Mouse (Mus musculus) lung, postnatal 4 days (tissue): Measurements from ENCODE around the gene Aadat.
A peak's percentile ranks its signal among the peaks of the same experiment; 100 is the strongest.
"Not testable (repeated sequence)": the region's sequence is repeated elsewhere in the genome, so short reads cannot be mapped to it uniquely, and the experiment has no call there.

Experiments used
- DNase-seq, 2 experiments: peaks; one replicate each; pipeline ENCODE4 v3.0.0; 2021

The Aadat gene

DNA sequence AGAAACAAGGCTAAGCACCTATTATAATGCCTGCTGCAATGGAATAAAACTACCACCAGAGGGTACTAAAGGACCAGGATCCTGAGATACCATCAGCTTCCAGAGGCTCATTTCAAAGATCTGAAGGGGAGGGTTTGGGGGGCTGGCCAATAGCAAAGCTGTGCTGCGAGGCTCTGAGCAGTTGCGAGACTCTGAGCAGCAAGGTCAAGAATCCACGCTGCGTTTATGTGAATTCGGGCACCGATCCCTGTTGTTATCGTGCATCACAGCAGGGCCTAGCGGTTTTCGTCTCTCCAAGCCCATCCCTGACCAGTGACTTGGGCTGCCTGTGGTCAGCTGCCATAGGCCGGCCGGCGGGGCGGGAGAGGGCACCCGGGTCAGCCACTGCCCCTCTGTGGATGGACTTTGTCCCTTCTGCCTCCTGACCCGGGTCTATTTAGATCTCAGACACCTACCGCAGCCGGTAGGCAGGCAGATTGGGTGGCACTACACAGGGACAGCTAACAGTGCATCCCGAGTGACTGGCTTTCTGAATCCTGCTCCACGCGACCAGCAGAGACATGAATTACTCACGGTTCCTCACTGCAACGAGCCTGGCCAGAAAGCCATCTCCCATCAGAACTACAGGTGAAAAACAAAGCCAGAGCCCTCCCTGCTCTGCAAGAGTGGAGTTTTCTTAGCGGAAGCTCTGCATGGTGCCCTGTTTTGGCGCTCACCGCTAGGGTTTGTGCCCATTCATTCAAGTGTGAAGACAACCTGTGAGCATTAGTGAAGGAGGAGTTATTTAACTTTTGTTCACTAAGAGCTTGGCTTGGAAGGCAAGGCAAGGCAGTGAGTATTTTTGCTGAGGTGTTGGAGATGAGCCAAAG is at the start of gene Aadat:
TSS of gene Aadat (plus strand) at position 280 of the 869 bp plus-strand sequence.
- DNase-seq: peak; percentile 44

DNA sequence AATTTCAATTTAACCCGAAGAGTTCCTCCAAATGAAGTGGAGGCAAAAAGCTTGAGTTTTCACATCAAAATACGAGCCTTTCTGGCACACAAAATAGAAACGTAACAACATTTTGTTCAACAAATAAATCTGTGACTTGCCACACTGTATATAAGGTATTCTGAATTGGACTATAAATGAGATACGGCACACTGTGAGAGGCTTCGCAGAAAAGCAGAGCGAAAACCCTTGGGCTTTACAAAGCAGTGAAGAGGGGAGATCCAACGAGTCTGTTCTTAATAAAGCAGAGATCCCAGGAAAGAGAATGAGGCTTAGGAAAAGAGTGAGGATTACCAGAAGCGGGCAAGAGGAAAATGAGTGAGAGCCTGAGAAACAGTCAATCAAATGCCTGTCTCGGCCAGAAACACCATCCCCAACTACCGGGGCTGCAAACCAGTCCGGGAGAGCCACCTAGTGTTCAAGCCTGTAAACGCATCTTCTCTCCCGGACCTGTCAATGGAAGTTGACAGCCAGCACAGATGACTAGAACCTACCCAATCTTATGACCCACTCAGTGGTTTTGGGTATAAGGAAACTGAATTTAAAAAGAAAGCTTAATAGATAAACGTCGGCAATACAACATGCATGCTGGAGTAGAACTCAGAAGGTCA is 38.9 kb upstream of the Aadat start:
- peak; percentile 32 to 57 for DNase-seq

DNA sequence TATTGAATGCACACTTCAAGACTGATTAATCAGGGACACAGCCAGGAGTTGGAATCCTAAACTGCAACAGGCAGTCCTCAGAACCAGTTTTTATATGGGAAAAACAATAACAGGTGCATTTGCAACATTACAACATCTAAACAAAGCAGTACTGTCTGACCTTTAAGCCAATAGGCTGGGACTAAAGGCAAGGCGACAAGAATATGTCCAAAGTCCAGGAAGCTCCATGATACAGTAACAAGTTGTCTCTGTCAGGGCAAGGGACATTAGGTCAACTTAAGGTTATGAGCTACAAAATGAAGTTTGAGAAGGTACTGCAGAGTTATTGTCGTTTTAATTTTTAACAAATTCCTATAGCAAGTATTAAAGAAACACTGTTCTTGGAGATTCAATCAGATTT is 15.6 kb upstream of the Aadat start:
- no peak for DNase-seq

DNA sequence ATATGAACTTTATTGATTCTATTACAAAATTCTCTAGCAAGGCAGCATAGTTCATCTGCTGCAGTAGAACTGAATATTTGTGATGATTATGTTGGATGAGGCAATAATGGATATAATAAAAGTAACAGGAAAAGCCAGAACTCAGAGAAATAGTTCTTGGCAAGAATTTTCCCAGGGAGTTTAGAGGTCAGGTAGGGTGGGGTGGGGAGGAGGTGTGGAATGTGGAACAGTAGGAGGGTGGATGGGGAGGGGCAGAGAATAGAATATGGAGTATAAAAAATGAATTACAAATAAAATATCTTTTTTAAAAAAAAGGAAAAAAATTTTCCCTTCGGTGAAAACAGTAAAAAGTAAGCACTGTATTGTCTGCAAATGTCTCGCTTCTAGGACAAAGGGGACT is 13.9 kb upstream of the Aadat start:
- DNase-seq: no peak

DNA sequence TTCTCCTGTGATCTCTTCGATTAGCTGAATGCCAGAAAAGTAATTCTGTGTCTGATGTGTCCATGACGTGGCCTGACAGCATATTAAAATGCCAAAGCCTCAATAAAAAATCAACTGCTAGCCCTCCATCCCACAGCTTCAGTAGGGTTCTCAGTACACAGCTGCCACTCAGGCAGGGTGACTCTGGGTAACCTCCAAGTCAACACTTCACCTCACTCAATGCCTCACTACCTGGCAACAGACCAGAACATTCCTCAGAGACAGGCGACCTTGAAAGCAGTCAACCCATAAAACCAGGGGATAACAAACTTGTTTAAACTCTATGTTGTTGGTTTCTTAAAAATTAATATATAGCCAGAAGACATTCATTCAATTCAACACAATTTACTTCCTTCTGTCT is 13.3 kb upstream of the Aadat start:
- DNase-seq: no peak

DNA sequence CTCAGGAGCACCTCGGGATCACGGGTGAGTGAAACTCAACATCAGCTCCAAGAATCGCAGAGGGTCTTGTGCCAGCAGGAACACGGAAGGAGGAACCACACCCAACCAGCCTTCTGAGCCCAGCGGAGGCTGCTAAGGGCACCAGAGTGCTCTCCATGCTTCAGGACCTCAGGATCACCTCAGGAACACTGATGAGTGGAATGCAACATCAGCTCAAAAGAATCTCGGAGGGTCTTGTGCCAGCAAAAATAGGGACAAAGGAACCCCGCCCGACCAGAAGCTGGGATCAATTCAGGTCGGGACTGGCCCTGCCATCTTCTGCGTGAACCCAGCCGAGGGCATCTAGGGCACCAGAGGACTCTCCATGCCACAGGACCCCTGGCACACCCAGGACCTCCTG is 11.1 kb upstream of the Aadat start:
- no peak for DNase-seq

DNA sequence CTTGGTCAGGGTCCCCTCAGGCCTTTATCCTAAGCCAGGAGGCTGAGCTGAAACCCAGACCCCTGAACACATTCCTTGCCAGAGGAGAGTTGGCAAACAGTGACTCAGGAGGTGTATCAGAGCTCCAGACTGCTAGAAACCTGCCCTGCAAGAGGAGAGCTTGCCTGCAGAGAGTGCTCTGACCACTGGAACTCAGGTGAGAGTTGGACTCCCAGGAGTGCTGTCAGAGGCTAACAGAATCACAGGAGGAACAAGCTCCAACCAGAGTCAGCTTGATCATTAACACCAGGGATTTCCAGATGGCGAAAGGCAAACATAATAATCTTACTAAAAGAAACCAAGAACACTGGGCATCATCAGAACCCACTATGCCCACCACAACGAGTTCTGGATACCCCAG is 10.7 kb upstream of the Aadat start:
- not testable (repeated sequence) for DNase-seq

DNA sequence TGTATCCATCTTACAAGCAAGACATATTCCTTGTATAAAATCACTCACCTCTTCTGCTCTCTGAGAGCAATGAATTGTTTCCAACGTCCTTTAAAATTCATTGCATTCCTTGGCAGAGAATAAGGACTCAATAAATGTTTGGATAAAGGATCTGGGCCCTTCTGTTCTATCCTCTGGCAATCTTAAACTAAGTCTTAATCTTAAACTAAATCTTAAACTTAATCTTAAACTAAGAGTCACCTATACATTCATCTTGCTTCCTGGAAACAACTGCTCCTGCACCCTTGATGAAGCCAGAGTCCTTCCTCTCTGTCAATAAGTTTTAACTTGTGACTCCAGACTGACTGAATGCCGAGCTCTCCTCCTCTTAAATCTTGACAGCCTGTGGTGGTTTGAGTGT is 2.6 kb upstream of the Aadat start, which contains the start of gene Gm10283:
TSS of gene Gm10283 (minus strand) at position 101 of the 400 bp plus-strand sequence.
- DNase-seq: no peak

DNA sequence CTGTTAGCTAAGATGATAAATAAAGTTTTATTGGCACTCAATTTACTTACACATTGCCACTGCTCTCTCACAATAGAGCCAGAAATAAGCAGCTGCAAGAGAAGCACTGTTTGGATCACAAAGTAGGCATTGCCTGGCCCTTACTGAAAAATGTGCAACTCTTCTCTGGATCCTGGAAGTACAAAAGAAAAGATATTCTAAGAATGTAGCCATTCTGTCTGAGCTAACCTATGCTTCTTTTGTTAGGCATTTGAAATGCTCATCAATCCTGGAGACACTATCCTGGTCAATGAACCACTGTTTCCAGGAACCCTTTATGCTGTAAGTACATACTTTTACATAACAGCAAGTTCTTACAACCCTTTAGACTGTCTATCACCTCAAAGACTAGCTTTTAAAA is 12.6 kb downstream of the Aadat start:
- no peak for DNase-seq

DNA sequence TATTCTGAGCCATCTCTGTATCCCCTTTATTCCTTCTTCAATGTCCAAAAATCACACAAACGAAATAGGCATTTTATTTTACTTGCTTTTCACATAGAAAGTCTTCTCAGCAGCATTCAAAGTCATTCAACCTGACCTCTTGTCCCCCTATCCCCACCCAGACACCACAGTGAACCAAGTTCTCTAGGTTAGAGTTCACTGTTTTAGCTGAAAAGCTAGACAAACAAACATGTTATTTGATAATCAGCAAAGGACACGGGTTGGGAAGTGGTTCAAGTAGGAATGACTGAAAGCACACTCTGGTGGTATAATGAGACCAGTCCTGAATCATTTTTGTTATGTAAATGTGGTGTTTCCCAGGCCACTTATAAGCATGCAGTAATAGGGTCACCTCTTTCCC is 29.2 kb downstream of the Aadat start:
- no peak for DNase-seq

DNA sequence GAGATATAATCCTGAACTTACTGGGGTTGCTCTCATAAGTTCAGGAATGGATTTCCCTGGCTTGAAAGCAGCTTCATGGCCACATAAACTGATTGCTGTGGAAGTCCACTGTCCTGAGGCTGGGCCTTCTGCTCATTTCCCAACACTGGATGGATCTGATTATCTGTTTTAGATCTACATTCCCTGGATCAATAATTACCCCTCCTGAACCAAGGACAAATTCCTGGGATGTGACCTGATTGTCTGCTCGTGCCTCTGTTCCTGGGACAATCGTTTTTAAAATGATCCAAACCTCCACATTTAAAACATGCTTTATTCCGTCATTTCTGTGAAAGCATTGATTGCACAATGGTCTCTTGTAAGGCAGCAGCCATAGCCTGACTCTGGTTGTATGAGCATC is 61.1 kb downstream of the Aadat start:
- no peak for DNase-seq

DNA sequence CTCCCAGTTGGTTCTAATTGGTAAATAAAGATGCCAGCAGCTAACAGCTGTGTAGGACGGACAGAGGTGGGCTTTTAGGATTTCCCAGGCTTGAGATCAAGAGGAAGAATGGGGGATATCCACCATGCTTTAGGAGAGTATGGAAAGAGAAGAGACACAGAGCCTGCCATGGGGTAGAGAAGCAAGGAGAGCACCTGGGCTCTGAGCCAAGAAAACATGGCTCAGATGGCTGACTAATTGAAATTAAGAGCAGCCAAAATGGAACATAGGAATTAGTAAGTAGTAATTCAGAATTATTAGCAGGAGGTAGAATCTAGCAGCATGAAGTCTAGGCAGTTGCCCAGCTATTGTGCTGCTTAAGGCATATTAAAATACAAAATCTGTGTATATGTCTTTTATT is 71.5 kb downstream of the Aadat start:
- no peak for DNase-seq

DNA sequence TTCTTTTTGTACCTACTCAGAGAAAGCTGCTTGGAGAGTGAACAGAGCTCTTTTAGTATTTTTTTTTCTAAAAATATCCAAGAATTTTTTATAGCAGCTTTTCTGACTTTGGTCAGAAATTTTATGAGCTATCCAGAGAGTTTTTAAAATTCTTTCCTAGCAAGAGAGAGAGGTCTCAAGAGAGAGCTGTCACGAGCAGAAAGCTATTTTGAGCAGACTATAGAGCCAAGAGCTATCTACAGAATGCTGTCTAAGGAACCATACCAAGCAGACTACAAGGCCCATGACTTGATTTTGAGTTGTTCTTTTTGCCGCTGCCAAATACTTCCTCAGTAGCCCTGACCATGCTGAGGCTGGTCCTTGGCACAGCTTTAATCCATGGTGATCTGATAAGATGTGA is 77.6 kb downstream of the Aadat start:
- no peak for DNase-seq

DNA sequence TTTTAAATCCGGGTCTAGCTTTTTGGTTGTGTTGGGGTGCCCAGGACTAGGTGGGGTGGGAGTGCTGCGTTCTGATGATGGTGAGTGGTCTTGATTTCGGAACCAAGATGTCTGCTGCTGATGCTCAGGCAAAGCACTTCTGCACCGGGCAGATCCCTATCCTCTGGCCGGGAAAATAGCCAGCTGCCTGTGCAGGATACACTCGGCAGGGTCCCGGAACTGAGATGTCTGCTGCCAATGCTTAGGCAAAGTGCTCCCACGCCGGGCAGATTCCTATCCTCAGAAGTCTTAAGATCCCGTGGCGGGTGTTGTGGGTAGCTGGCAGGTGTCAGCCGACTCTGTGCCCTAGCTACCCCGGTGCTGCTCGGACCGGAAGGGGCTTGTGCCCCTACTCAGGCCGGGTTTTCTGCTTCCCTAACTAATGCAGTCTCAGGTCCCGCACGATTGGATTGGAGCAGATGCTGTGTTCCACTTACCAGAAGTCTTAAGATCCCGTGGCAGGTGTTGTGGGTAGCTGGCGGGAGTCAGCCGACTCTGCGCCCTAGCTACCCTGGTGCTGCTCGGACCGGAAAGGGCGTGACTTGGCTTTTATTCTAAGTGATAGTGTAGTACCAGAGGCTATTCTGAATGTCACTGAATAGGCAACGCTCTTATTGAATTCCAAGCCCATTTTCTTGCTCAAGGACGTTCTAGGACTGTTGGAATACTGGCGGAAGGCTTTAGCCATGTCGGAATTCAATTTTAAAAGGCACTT is 85.8 kb downstream of the Aadat start:
- not testable (repeated sequence) for DNase-seq

DNA sequence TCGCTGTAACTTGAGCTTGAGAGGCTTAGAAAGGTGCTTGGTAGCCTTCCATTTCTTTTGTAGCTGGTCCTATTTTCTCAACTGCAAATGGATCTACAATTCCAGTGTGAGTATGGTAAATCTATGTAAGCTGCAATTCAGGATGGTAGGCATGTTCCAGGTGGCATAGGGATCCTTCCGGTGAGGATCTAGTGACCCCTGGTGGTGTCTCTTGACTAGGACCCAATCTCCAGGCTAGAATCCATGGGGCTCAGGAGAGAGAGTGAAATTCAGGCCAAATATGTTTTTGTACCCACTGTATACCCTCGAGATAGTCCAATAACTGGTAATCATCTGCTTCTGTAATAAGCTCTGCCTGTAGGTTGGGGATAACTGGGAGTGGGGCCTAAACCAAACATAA is 89.0 kb downstream of the Aadat start:
- no peak for DNase-seq
